Mouse (Mus musculus) kidney, adult 2 months (tissue): ENCODE data around the gene P2ry6. TPM values are rescaled to one million over a fixed set of nuclear protein-coding genes. Genes with fewer than 3 reads are reported as not detected.

Source experiments
- DNase-seq: peaks from one replicate; pipeline ENCODE4 v3.0.0; 2021
- H3K27ac ChIP-seq: fragments of 200-500 bp; 2 replicates; pipeline ENCODE4 v1.5.1; 2012; ENCODE audit warnings: low read depth, low read length, control low read depth, inconsistent platforms; ENCODE audit not compliant: insufficient read depth
- H3K27me3 ChIP-seq: fragments of 200-500 bp; replicated peaks from 2 replicates; pipeline ENCODE4 v1.6.1; 2012; ENCODE audit warnings: mild to moderate bottlenecking, moderate library complexity, low read length, inconsistent platforms; ENCODE audit not compliant: control insufficient read depth, insufficient read depth
- H3K36me3 ChIP-seq: fragments of 200-500 bp; 2 replicates; pipeline ENCODE4 v1.6.1; 2012; ENCODE audit warnings: mild to moderate bottlenecking, moderate library complexity, low read length, inconsistent platforms; ENCODE audit not compliant: control insufficient read depth, insufficient read depth
- H3K4me1 ChIP-seq: fragments of 200-500 bp; 2 replicates; pipeline ENCODE4 v1.6.1; 2011; ENCODE audit warnings: low read length; ENCODE audit not compliant: control insufficient read depth, insufficient read depth
- H3K4me3 ChIP-seq: fragments of 200-500 bp; 2 replicates; pipeline ENCODE4 v1.5.1; 2011; ENCODE audit warnings: mild to moderate bottlenecking, low read depth, low read length, control low read depth; ENCODE audit not compliant: insufficient read depth
- CTCF ChIP-seq: fragments of 200-500 bp; conservative IDR thresholded peaks from 2 replicates; pipeline ENCODE4 v1.5.1; 2011; ENCODE audit warnings: low read depth, mild to moderate bottlenecking, control low read depth, low read length, moderate library complexity, mixed read lengths; ENCODE audit not compliant: insufficient read depth, insufficient read length
- POLR2A ChIP-seq: fragments of 200-500 bp; IDR thresholded peaks from one replicate; pipeline ENCODE4 v1.6.1; 2011; ENCODE audit warnings: low read depth, low read length, control low read depth
- WGBS: fragments of 180-500 bp; shearing (Covaris S2); methylation state at CpG from one replicate; pipeline ENCODE4 v1.1.7; 2018; 5-methylcytosine and 5-hydroxymethylcytosine counted together
- polyA plus RNA-seq: library from polyadenylated mRNA; depleted of rRNA; stranded (reverse); fragments of >200 nt; gene quantifications from 2 replicates; pipeline ENCODE4 v1.2.3, GENCODE M21; 2012

Gene P2ry6
- polyA plus RNA-seq, 1 experiment: 7.6 TPM

- H3K4me1 ChIP-seq: no peaks in the 10 kb centered on the region
- H3K27ac ChIP-seq: no peak overlapping the region
- DNase-seq: no peak
- H3K4me3 ChIP-seq: no peak overlapping the region
- no peaks in the 10 kb centered on the region for H3K27me3 ChIP-seq
- 91% methylated on average over 31 of the region's 31 CpGs for WGBS
- H3K36me3 ChIP-seq: no peaks in the 10 kb centered on the region
- TF ChIP-seq POLR2A (no peak), CTCF (no peak)
These were observed 23.6 kb upstream of the P2ry6 start for GRCm38 (mm10) chr7:100997951-100998577.

GRCm38 (mm10) chr7:100997215-100997614, 22.8 kb upstream of the P2ry6 start:
- no peak for TF ChIP-seq CTCF
- TF ChIP-seq POLR2A: no peak
- H3K27me3 ChIP-seq: no peaks in the 10 kb centered on the region
- no peaks in the 10 kb centered on the region for H3K36me3 ChIP-seq
- no peak overlapping the region for H3K4me3 ChIP-seq
- 27% methylated on average over 1 of the region's 1 CpGs for WGBS
- H3K27ac ChIP-seq: no peak overlapping the region
- H3K4me1 ChIP-seq: no peaks in the 10 kb centered on the region
- DNase-seq: no peak

- no peak for DNase-seq
- no peak for TF ChIP-seq CTCF
- peaks cover 2% of the 10 kb centered on the region; the same call in 1 of the 2 replicates for H3K4me1 ChIP-seq
- H3K27me3 ChIP-seq: no peaks in the 10 kb centered on the region
- H3K36me3 ChIP-seq: no peaks in the 10 kb centered on the region
- WGBS: 84% methylated on average over 3 of the region's 3 CpGs
- H3K27ac ChIP-seq: no peak overlapping the region
- no peak overlapping the region for H3K4me3 ChIP-seq
These were observed 21.5 kb upstream of the P2ry6 start for GRCm38 (mm10) chr7:100995951-100996350.

GRCm38 (mm10) chr7:100995260-100995864, 20.9 kb upstream of the P2ry6 start:
- Histone ChIP-seq H3K36me3 (no peaks in the 10 kb centered on the region), H3K27ac (no peak overlapping the region), H3K27me3 (no peaks in the 10 kb centered on the region), H3K4me3 (no peak overlapping the region), H3K4me1 (peaks cover 6% of the 10 kb centered on the region; the same call in 1 of the 2 replicates)
- WGBS: 92% methylated on average over 7 of the region's 7 CpGs
- DNase-seq: no peak
- TF ChIP-seq CTCF (no peak), POLR2A (no peak)

- H3K36me3 ChIP-seq: no peaks in the 10 kb centered on the region
- TF ChIP-seq CTCF (no peak), POLR2A (no peak)
- peaks cover 6% of the 10 kb centered on the region; the same call in 1 of the 2 replicates for H3K4me1 ChIP-seq
- no peaks in the 10 kb centered on the region for H3K27me3 ChIP-seq
- peak overlapping the region; percentile 51; the same call in 1 of the 2 replicates for H3K27ac ChIP-seq
- DNase-seq: peak; percentile 67
- 72% methylated on average over 4 of the region's 4 CpGs for WGBS
- H3K4me3 ChIP-seq: no peak overlapping the region
These were observed 18.7 kb upstream of the P2ry6 start for GRCm38 (mm10) chr7:100993166-100993565.

DNA sequence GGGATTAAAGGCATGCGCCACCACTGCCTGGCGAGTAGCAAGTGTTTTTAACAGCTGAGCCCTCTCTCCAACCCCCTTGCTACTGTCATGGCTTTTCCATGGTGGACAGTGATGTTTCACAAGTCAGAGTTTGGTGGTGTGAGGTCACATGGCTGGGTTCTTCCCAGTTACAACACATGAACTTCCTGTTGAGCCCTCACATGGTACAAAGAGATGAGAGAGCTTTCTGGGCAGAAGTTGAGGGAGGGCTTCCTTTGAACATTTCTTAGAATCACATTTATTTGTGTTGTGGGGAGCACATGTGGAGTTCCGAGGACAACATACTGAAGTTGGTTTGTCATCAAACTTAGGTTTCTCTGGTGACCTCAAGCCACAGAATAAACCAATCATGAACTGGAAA, 17.5 kb upstream of the P2ry6 start:
- no peaks in the 10 kb centered on the region for H3K36me3 ChIP-seq
- H3K4me3 ChIP-seq: no peak overlapping the region
- TF ChIP-seq CTCF: no peak
- no peak for TF ChIP-seq POLR2A
- WGBS: 92% methylated on average over 3 of the region's 3 CpGs
- no peak for DNase-seq
- H3K4me1 ChIP-seq: peaks cover 6% of the 10 kb centered on the region; the same call in 1 of the 2 replicates
- no peaks in the 10 kb centered on the region for H3K27me3 ChIP-seq
- no peak overlapping the region for H3K27ac ChIP-seq

DNA sequence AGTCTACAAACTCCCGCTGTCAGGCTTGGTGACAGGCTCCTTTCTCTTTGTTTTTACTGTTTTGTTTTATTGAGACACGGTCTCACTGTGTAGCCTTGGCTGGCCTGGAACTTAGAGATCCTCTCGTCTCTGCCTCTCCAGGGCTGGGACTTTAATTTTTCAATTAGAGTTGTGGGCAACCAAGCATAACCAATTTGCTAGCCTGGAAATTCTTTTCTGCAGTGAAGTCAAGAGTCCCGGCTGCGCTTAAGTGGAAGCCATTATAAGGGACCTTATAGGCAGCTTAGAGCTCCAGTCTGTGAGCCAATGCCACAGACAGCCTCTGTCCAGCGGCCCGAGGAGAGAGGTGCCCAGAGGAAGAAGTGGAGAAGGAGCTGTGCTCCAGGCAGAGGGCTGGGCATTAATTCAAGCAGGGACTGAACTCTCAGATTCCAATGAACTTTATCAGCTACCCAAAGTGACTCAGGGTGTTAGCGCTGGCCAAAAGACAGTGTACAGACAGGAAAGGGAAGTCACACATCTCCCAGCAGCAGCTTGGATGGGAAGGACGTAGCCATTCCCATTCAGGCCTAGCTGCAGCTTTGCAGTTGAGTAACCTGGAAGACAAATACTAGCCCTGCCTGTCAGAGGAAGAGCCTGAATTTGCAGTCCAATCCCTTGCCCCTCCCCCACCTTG, 16.3 kb upstream of the P2ry6 start:
- DNase-seq: peak; percentile 73
- no peaks in the 10 kb centered on the region for H3K27me3 ChIP-seq
- H3K4me1 ChIP-seq: peaks cover 6% of the 10 kb centered on the region; the same call in 1 of the 2 replicates
- TF ChIP-seq CTCF: no peak
- no peak for TF ChIP-seq POLR2A
- peak overlapping the region; percentile 57 for H3K27ac ChIP-seq
- 21% methylated on average over 9 of the region's 9 CpGs for WGBS
- H3K36me3 ChIP-seq: no peaks in the 10 kb centered on the region
- H3K4me3 ChIP-seq: no peak overlapping the region
